Mouse (Mus musculus) liver, embryonic 12.5 days (tissue): ENCODE measurements around the gene Iqgap2. TPM values are rescaled to one million over a fixed set of nuclear protein-coding genes. Genes with fewer than 3 reads are reported as not detected.

Source experiments
- ATAC-seq: fragments of 200-750 bp; cut with Nextera tagmentation; 2 replicates; pipeline ENCODE4 v1.8.0; 2017; ENCODE audit warnings: moderate number of reproducible peaks, mild to moderate bottlenecking, moderate library complexity
- H3K27ac ChIP-seq: fragments of 300-500 bp; sonication (generic); 2 replicates; pipeline ENCODE4 v1.5.1; 2016; ENCODE audit warnings: mild to moderate bottlenecking
- H3K27me3 ChIP-seq: fragments of 300-500 bp; sonication (generic); replicated peaks from 2 replicates; pipeline ENCODE4 v1.6.1; 2016; ENCODE audit warnings: mild to moderate bottlenecking, moderate library complexity
- H3K36me3 ChIP-seq: fragments of 300-500 bp; sonication (generic); 2 replicates; pipeline ENCODE4 v1.6.1; 2016; ENCODE audit warnings: mild to moderate bottlenecking, moderate library complexity
- H3K4me1 ChIP-seq: fragments of 300-500 bp; sonication (generic); 2 replicates; pipeline ENCODE4 v1.6.1; 2016
- H3K4me2 ChIP-seq: fragments of 300-500 bp; sonication (generic); 2 replicates; pipeline ENCODE4 v1.6.1; 2016; ENCODE audit warnings: mild to moderate bottlenecking, moderate library complexity
- H3K4me3 ChIP-seq: fragments of 300-500 bp; sonication (generic); 2 replicates; pipeline ENCODE4 v1.5.1; 2016; ENCODE audit warnings: mild to moderate bottlenecking, moderate library complexity
- H3K9ac ChIP-seq: fragments of 300-500 bp; sonication (generic); 2 replicates; pipeline ENCODE4 v1.6.1; 2016; ENCODE audit warnings: mild to moderate bottlenecking, moderate library complexity
- H3K9me3 ChIP-seq: fragments of 300-500 bp; sonication (generic); replicated peaks from 2 replicates; pipeline ENCODE4 v1.6.1; 2016; ENCODE audit warnings: mild to moderate bottlenecking, moderate library complexity
- WGBS: fragments of 180-500 bp; shearing (Covaris S2); methylation state at CpG from one replicate; pipeline ENCODE4 v1.1.7; 2016; ENCODE audit not compliant: insufficient replicate concordance; 5-methylcytosine and 5-hydroxymethylcytosine counted together
- polyA plus RNA-seq: library from polyadenylated mRNA; unstranded; fragments of >200 nt; fragmentation: Nextera tagmentation; extraction: Ambion mirVana; gene quantifications from 2 replicates; pipeline ENCODE4 v1.2.1, GENCODE M21; 2016

Iqgap2 gene
- polyA plus RNA-seq, 1 experiment from 2014 or later = 14.7 TPM

GRCm38 (mm10) chr13:95639336-95640116 is 252.2 kb downstream of the Iqgap2 start:
- no peaks in the 10 kb centered on the region for H3K9me3 ChIP-seq
- H3K27me3 ChIP-seq = no peaks in the 10 kb centered on the region
- no peak overlapping the region for H3K4me2 ChIP-seq
- no peak for ATAC-seq
- no peak overlapping the region for H3K9ac ChIP-seq
- H3K4me1 ChIP-seq = peaks cover 34% of the 10 kb centered on the region
- peak overlapping the region; percentile 71 for H3K27ac ChIP-seq
- WGBS = 74% methylated on average over 15 of the region's 15 CpGs
- no peak overlapping the region for H3K4me3 ChIP-seq
- peaks cover 44% of the 10 kb centered on the region for H3K36me3 ChIP-seq

- Histone ChIP-seq H3K9ac (no peak overlapping the region), H3K27me3 (no peaks in the 10 kb centered on the region), H3K4me3 (no peak overlapping the region), H3K27ac (peak overlapping the region; percentile 71), H3K36me3 (peaks cover 42% of the 10 kb centered on the region), H3K4me2 (no peak overlapping the region), H3K4me1 (peaks cover 41% of the 10 kb centered on the region), H3K9me3 (no peaks in the 10 kb centered on the region)
- WGBS = 31% methylated on average over 5 of the region's 5 CpGs
- ATAC-seq = no peak
These were observed 252.8 kb downstream of the Iqgap2 start for GRCm38 (mm10) chr13:95638894-95639293.

GRCm38 (mm10) chr13:95637737-95638136 is 254.0 kb downstream of the Iqgap2 start:
- Histone ChIP-seq H3K27me3 (no peaks in the 10 kb centered on the region), H3K9ac (no peak overlapping the region), H3K36me3 (peaks cover 44% of the 10 kb centered on the region), H3K4me2 (no peak overlapping the region), H3K4me3 (no peak overlapping the region), H3K27ac (peak overlapping the region; percentile 71), H3K4me1 (peaks cover 45% of the 10 kb centered on the region), H3K9me3 (no peaks in the 10 kb centered on the region)
- 55% methylated on average over 10 of the region's 10 CpGs for WGBS
- peak; percentile 42 for ATAC-seq

DNA sequence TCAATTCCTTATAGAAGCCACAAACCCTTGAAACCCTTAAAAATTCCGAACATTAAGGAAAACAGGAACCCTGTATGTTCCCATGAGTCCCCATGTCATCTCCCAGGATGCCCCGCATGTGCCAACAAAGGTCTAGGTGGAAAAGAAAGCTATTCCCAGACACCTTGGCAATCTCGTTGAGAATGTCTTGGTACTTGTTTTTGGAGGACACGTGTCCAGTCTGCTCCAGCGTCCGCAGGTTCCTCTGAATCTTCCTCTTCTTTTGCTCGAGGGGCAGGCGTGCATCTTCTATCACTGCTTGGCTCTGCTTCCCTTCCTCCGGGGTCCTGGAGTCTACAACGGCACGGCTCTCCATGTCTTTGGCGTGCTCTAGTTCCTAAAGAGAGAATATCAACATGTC is 256.4 kb downstream of the Iqgap2 start:
- Histone ChIP-seq H3K36me3 (peaks cover 47% of the 10 kb centered on the region), H3K4me3 (no peak overlapping the region), H3K27ac (0 out of 2 replicates have a peak overlapping the region, but pooled peaks have one; percentile 49), H3K9ac (no peak overlapping the region), H3K9me3 (no peaks in the 10 kb centered on the region), H3K4me2 (no peak overlapping the region), H3K27me3 (no peaks in the 10 kb centered on the region), H3K4me1 (peaks cover 45% of the 10 kb centered on the region)
- WGBS = 77% methylated on average over 12 of the region's 12 CpGs
- ATAC-seq = no peak

GRCm38 (mm10) chr13:95634451-95634850 is 257.3 kb downstream of the Iqgap2 start:
- Histone ChIP-seq H3K27me3 (no peaks in the 10 kb centered on the region), H3K27ac (peak overlapping the region; percentile 54), H3K4me1 (peaks cover 40% of the 10 kb centered on the region), H3K36me3 (peaks cover 55% of the 10 kb centered on the region), H3K9ac (no peak overlapping the region), H3K4me3 (no peak overlapping the region), H3K4me2 (no peak overlapping the region), H3K9me3 (no peaks in the 10 kb centered on the region)
- WGBS = 3% methylated on average over 2 of the region's 2 CpGs
- ATAC-seq = no peak

DNA sequence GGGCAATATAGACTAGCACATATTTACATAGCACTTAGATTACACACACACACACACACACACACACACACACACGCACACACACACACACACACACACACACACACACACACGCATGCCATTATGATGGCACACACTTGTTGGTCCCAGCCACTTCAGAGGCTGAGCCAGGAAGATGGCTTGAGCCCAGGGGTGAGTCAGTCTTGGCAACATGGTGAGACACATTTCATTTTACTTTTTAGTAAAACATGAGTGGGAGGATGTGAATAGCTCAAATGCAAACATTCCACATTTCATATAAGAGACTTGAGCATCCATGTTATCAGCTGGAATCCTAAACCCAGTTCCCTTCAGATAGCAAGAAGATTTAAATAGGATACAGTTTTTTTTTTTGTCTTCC is 258.3 kb downstream of the Iqgap2 start:
- no peaks in the 10 kb centered on the region for H3K27me3 ChIP-seq
- H3K4me3 ChIP-seq = no peak overlapping the region
- WGBS = 83% methylated on average over 2 of the region's 2 CpGs
- H3K36me3 ChIP-seq = peaks cover 65% of the 10 kb centered on the region
- no peak for ATAC-seq
- no peak overlapping the region for H3K4me2 ChIP-seq
- H3K27ac ChIP-seq = no peak overlapping the region; the same call in 1 of the 2 replicates
- no peaks in the 10 kb centered on the region for H3K9me3 ChIP-seq
- peaks cover 30% of the 10 kb centered on the region for H3K4me1 ChIP-seq
- H3K9ac ChIP-seq = no peak overlapping the region

GRCm38 (mm10) chr13:95632144-95632543 is 259.6 kb downstream of the Iqgap2 start:
- no peak overlapping the region for H3K4me2 ChIP-seq
- no peak overlapping the region for H3K27ac ChIP-seq
- no peaks in the 10 kb centered on the region for H3K27me3 ChIP-seq
- peaks cover 19% of the 10 kb centered on the region for H3K4me1 ChIP-seq
- no peaks in the 10 kb centered on the region for H3K9me3 ChIP-seq
- H3K4me3 ChIP-seq = no peak overlapping the region
- ATAC-seq = no peak
- peaks cover 69% of the 10 kb centered on the region for H3K36me3 ChIP-seq
- 86% methylated on average over 6 of the region's 6 CpGs for WGBS
- no peak overlapping the region for H3K9ac ChIP-seq

GRCm38 (mm10) chr13:95630747-95631146 is 261.0 kb downstream of the Iqgap2 start:
- H3K9ac ChIP-seq = no peak overlapping the region
- no peak for ATAC-seq
- H3K4me1 ChIP-seq = peaks cover 19% of the 10 kb centered on the region
- 43% methylated on average over 2 of the region's 2 CpGs for WGBS
- no peak overlapping the region for H3K27ac ChIP-seq
- H3K4me2 ChIP-seq = no peak overlapping the region
- no peak overlapping the region for H3K4me3 ChIP-seq
- no peaks in the 10 kb centered on the region for H3K9me3 ChIP-seq
- H3K36me3 ChIP-seq = peaks cover 60% of the 10 kb centered on the region
- H3K27me3 ChIP-seq = no peaks in the 10 kb centered on the region

- no peak for ATAC-seq
- no peaks in the 10 kb centered on the region for H3K27me3 ChIP-seq
- peaks cover 13% of the 10 kb centered on the region for H3K4me1 ChIP-seq
- 79% methylated on average over 10 of the region's 10 CpGs for WGBS
- peaks cover 53% of the 10 kb centered on the region for H3K36me3 ChIP-seq
- no peak overlapping the region for H3K4me3 ChIP-seq
- no peaks in the 10 kb centered on the region for H3K9me3 ChIP-seq
- no peak overlapping the region for H3K4me2 ChIP-seq
- no peak overlapping the region for H3K27ac ChIP-seq
- H3K9ac ChIP-seq = no peak overlapping the region
These were observed 262.0 kb downstream of the Iqgap2 start for GRCm38 (mm10) chr13:95629751-95630150.

GRCm38 (mm10) chr13:95626696-95627095 is 265.0 kb downstream of the Iqgap2 start:
- 76% methylated on average over 7 of the region's 7 CpGs for WGBS
- peak; percentile 35; the same call in 1 of the 2 replicates for ATAC-seq
- H3K4me2 ChIP-seq = no peak overlapping the region
- H3K36me3 ChIP-seq = peaks cover 31% of the 10 kb centered on the region
- H3K27ac ChIP-seq = no peak overlapping the region
- H3K27me3 ChIP-seq = no peaks in the 10 kb centered on the region
- H3K4me1 ChIP-seq = no peaks in the 10 kb centered on the region
- no peaks in the 10 kb centered on the region for H3K9me3 ChIP-seq
- no peak overlapping the region for H3K9ac ChIP-seq
- no peak overlapping the region for H3K4me3 ChIP-seq

DNA sequence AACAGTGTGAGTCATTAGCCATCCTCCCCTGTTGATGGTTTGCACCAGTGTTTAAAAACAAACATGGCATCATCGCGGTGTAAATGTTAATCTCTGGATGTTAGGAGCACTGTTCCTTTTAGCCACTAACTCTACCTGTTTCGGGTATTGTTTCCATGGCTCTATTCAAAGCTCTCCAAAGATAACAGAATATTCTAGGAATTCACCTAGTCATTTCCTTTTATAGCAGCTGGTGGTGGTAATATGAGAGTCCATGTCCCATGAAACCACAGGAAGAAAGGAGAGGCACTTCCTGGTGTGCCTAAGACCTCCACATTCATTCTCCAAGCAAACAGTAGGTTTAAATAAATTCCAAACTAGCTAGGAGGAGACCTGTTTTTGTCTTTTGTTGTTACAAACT is 268.7 kb downstream of the Iqgap2 start:
- peaks cover 5% of the 10 kb centered on the region for H3K36me3 ChIP-seq
- H3K27ac ChIP-seq = no peak overlapping the region
- no peak for ATAC-seq
- H3K4me1 ChIP-seq = peaks cover 8% of the 10 kb centered on the region
- H3K4me2 ChIP-seq = no peak overlapping the region
- no peak overlapping the region for H3K4me3 ChIP-seq
- 0 out of 2 replicates have a peak, but pooled peaks cover 3% of the 10 kb centered on the region for H3K27me3 ChIP-seq
- 75% methylated on average over 3 of the region's 3 CpGs for WGBS
- H3K9ac ChIP-seq = no peak overlapping the region
- H3K9me3 ChIP-seq = no peaks in the 10 kb centered on the region

- H3K9me3 ChIP-seq = no peaks in the 10 kb centered on the region
- peaks cover 12% of the 10 kb centered on the region for H3K4me1 ChIP-seq
- no peak for ATAC-seq
- no peak overlapping the region for H3K9ac ChIP-seq
- H3K27me3 ChIP-seq = 0 out of 2 replicates have a peak, but pooled peaks cover 3% of the 10 kb centered on the region
- 72% methylated on average over 3 of the region's 3 CpGs for WGBS
- no peak overlapping the region for H3K27ac ChIP-seq
- no peak overlapping the region for H3K4me2 ChIP-seq
- H3K36me3 ChIP-seq = no peaks in the 10 kb centered on the region
- H3K4me3 ChIP-seq = no peak overlapping the region
These were observed 270.2 kb downstream of the Iqgap2 start for GRCm38 (mm10) chr13:95621563-95621962.
